Mouse (Mus musculus) olfactory bulb, adult 2 months (tissue): ENCODE results near the gene B3gntl1.

Experiments used
- CTCF ChIP-seq: fragments of 200-500 bp; IDR thresholded peaks from 2 replicates; pipeline ENCODE4 v1.5.1; 2012; ENCODE audit warnings: low read depth, mild to moderate bottlenecking, low read length, moderate library complexity; ENCODE audit not compliant: insufficient read depth
- POLR2A ChIP-seq: fragments of 200-500 bp; IDR thresholded peaks from 2 replicates; pipeline ENCODE4 v1.6.1; 2012; ENCODE audit warnings: mild to moderate bottlenecking, low read depth, low read length, moderate library complexity; ENCODE audit not compliant: insufficient read depth

GRCm38 (mm10) chr11:121631410-121631809 lies 41.5 kb downstream of the B3gntl1 start:
- TF ChIP-seq POLR2A = no peak
- no peak for TF ChIP-seq CTCF
